Mouse (Mus musculus) neural tube, embryonic 11.5 days (tissue): ENCODE data around the gene Ap1m2. TPM values are rescaled to one million over a fixed set of nuclear protein-coding genes. Genes with fewer than 3 reads are reported as not detected.
"Not testable (repeated sequence)": the region's sequence is repeated elsewhere in the genome, so short reads cannot be mapped to it uniquely, and the experiment has no call there.

ENCODE experiments used
- ATAC-seq: fragments of 200-750 bp; cut with Nextera tagmentation; 2 replicates; pipeline ENCODE4 v1.8.0; 2017; ENCODE audit warnings: moderate number of reproducible peaks, mild to moderate bottlenecking, moderate TSS enrichment, moderate library complexity; ENCODE audit not compliant: insufficient read depth, low FRiP score, low TSS enrichment
- DNase-seq: peaks from one replicate; pipeline ENCODE4 v3.0.0-alpha.2; 2015; ENCODE audit warnings: low spot score
- H3K27ac ChIP-seq: fragments of 300-500 bp; sonication (generic); 2 replicates; pipeline ENCODE4 v1.5.1; 2014; ENCODE audit warnings: low read depth, mild to moderate bottlenecking, low read length
- H3K27me3 ChIP-seq: fragments of 300-500 bp; sonication (generic); 2 replicates; pipeline ENCODE4 v1.6.1; 2014; ENCODE audit warnings: mild to moderate bottlenecking, low read length, mixed read lengths; ENCODE audit not compliant: control insufficient read depth, insufficient read depth
- H3K36me3 ChIP-seq: fragments of 300-500 bp; sonication (generic); 2 replicates; pipeline ENCODE4 v1.6.1; 2014; ENCODE audit warnings: mild to moderate bottlenecking, low read length, moderate library complexity, mixed read lengths; ENCODE audit not compliant: control insufficient read depth, insufficient read depth
- H3K4me1 ChIP-seq: fragments of 300-500 bp; sonication (generic); 2 replicates; pipeline ENCODE4 v1.6.1; 2014; ENCODE audit warnings: low read length, mixed read lengths; ENCODE audit not compliant: control insufficient read depth, insufficient read depth
- H3K4me2 ChIP-seq: fragments of 300-500 bp; sonication (generic); 2 replicates; pipeline ENCODE4 v1.6.1; 2014; ENCODE audit warnings: low read depth, mild to moderate bottlenecking, moderate library complexity
- H3K4me3 ChIP-seq: fragments of 300-500 bp; sonication (generic); 2 replicates; pipeline ENCODE4 v1.5.1; 2014; ENCODE audit warnings: low read depth, low read length
- H3K9ac ChIP-seq: fragments of 300-500 bp; sonication (generic); 2 replicates; pipeline ENCODE4 v1.6.1; 2014; ENCODE audit warnings: mild to moderate bottlenecking, low read length
- H3K9me3 ChIP-seq: fragments of 300-500 bp; sonication (generic); 2 replicates; pipeline ENCODE4 v1.6.1; 2016; ENCODE audit warnings: low read length; ENCODE audit not compliant: control insufficient read depth
- WGBS: fragments of 180-500 bp; shearing (Covaris S2); extraction: QIAGEN DNeasy Blood & Tissue Kit; methylation state at CpG from one replicate; pipeline ENCODE4 v1.1.7; 2014; 5-methylcytosine and 5-hydroxymethylcytosine counted together
- polyA plus RNA-seq: library from polyadenylated mRNA; unstranded; fragments of >200 nt; fragmentation: Nextera tagmentation; extraction: Ambion mirVana; gene quantifications from 2 replicates; pipeline ENCODE4 v1.2.1, GENCODE M21; 2014

Gene Ap1m2
- polyA plus RNA-seq, 1 experiment from 2014 or later, result 2.7 TPM

- Histone ChIP-seq H3K4me3 (peak overlapping the region; percentile 81), H3K27ac (no peak overlapping the region), H3K9me3 (no peaks in the 10 kb centered on the region), H3K27me3 (no peaks in the 10 kb centered on the region), H3K4me2 (peak overlapping the region; percentile 77), H3K9ac (peak overlapping the region; percentile 85), H3K4me1 (peaks cover 10% of the 10 kb centered on the region; the same call in 1 of the 2 replicates), H3K36me3 (peaks cover 4% of the 10 kb centered on the region)
- DNase-seq, result no peak
- WGBS, result 8% methylated on average over 11 of the region's 11 CpGs
- ATAC-seq, result peak; percentile 38
Measured at GRCm38 (mm10) chr9:21265611-21266010, 46.5 kb downstream of the Ap1m2 start.

- DNase-seq, result peak; percentile 99
- ATAC-seq, result peak; percentile 96
- H3K27me3 ChIP-seq, result no peaks in the 10 kb centered on the region
- peak within 1 kb of the TSS; percentile 81 for H3K4me3 ChIP-seq
- H3K4me1 ChIP-seq, result peaks cover 10% of the 10 kb centered on the region; the same call in 1 of the 2 replicates
- H3K36me3 ChIP-seq, result no peaks in the 10 kb centered on the region; the same call in 1 of the 2 replicates
- H3K4me2 ChIP-seq, result peak within 1 kb of the TSS; percentile 77
- no peaks in the 10 kb centered on the region for H3K9me3 ChIP-seq
- peak within 1 kb of the TSS; percentile 85 for H3K9ac ChIP-seq
- 0% methylated on average over 49 of the region's 49 CpGs for WGBS
- peak within 1 kb of the TSS; percentile 58 for H3K27ac ChIP-seq
Measured at GRCm38 (mm10) chr9:21265000-21265561, 47.1 kb downstream of the Ap1m2 start, which contains the start of gene Atg4d. Gene Atg4d, plus strand, starts transcription at chr9:21265293.

DNA sequence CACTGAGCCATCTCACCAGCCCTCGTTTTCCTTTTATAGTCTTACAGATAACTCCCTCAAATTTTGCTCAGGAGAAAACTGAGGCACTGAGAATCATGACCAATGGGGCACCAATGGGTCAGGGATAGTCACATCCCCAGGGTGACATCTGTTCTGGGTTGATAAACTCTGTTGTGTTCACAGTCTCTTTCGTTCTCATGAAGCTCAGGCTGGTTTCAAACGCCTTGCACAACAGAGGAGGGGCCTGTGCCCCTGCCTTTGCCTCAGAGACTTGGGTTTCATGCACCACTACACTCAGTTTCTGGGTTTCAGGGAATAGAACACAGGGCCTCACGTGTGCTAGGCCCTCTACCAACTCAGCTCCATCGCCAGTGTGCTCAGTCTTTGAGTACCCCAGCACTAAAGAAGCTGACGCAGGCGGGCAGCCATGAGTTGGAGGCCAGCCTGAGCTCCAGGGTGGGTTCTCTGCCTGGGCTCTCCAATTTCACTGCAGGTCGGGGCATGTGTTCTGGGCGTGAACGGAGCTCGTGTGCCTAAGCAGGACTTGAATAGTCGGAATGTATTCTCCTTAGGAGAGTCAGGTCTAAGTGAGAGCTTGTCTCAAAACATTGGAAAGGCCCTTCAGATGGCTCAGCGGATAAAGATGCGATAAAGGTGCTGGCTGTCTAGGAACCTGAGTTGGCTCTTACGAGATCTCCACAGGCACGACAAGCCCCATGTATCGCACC is 47.7 kb downstream of the Ap1m2 start:
- H3K4me1 ChIP-seq, result peaks cover 10% of the 10 kb centered on the region; the same call in 1 of the 2 replicates
- no peaks in the 10 kb centered on the region for H3K9me3 ChIP-seq
- 0 out of 2 replicates have a peak, but pooled peaks have one; percentile 20 for ATAC-seq
- 18% methylated on average over 17 of the region's 17 CpGs for WGBS
- H3K36me3 ChIP-seq, result no peaks in the 10 kb centered on the region; the same call in 1 of the 2 replicates
- no peak for DNase-seq
- H3K4me2 ChIP-seq, result peak overlapping the region; percentile 56
- peak overlapping the region; percentile 45 for H3K9ac ChIP-seq
- no peaks in the 10 kb centered on the region for H3K27me3 ChIP-seq
- H3K27ac ChIP-seq, result peak overlapping the region; percentile 58
- H3K4me3 ChIP-seq, result peak overlapping the region; percentile 81

GRCm38 (mm10) chr9:21261831-21262230 is 50.3 kb downstream of the Ap1m2 start:
- WGBS, result 79% methylated on average over 2 of the region's 2 CpGs
- Histone ChIP-seq H3K4me2 (no peak overlapping the region), H3K4me1 (peaks cover 10% of the 10 kb centered on the region; the same call in 1 of the 2 replicates), H3K4me3 (no peak overlapping the region), H3K9ac (no peak overlapping the region), H3K9me3 (no peaks in the 10 kb centered on the region), H3K36me3 (no peaks in the 10 kb centered on the region), H3K27ac (no peak overlapping the region), H3K27me3 (no peaks in the 10 kb centered on the region)
- ATAC-seq (no peak), DNase-seq (no peak)

GRCm38 (mm10) chr9:21260491-21261040 is 51.6 kb downstream of the Ap1m2 start:
- Histone ChIP-seq H3K9ac (no peak overlapping the region), H3K4me1 (peaks cover 4% of the 10 kb centered on the region; the same call in 1 of the 2 replicates), H3K9me3 (no peaks in the 10 kb centered on the region), H3K4me3 (no peak overlapping the region), H3K36me3 (no peaks in the 10 kb centered on the region), H3K4me2 (no peak overlapping the region), H3K27me3 (no peaks in the 10 kb centered on the region), H3K27ac (no peak overlapping the region)
- no peak for DNase-seq
- no peak for ATAC-seq
- 87% methylated on average over 6 of the region's 6 CpGs for WGBS

DNA sequence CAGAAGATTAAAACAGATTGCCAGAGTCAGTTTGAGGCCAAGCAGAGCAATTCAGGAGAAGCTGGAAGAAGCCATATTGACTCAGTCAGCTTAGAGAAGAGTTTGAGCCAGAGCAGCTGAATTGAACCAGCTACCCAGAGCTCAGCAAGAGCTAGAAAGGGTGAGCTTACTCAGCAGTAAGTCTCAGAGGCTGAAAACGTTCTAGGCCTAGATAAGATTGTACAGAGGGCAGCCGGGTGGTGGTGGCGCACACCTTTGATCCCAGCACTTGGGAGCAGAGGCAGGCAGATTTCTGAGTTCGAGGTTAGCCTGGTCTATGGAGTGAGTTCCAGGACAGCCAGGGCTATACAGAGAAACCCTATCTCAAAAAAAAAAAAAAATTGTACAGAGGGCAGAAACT is 55.8 kb downstream of the Ap1m2 start:
- not testable (repeated sequence) for H3K4me1 ChIP-seq, H3K4me3 ChIP-seq, H3K9ac ChIP-seq, H3K27me3 ChIP-seq, H3K27ac ChIP-seq, ATAC-seq, H3K9me3 ChIP-seq, H3K36me3 ChIP-seq, DNase-seq, H3K4me2 ChIP-seq
- WGBS, result 74% methylated on average over 4 of the region's 4 CpGs

DNA sequence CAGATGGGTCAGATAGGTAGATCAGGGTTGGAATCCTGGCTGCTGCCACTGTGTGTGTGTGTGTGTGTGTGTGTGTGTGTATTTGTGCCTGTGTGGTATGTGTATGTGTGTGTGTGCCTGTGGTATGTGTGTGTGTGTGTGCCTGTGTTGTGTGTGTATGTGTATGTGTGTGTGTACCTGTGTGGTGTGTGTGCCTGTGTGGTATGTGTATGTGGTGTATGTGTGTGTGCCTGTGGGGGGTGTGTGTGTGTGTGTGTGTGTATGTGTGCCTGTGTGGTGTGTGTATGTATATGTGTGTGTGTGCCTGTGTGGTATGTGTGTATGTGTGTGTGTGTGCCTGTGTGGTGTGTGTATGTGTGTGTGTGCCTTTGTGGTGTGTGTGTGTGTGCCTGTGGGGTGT is 57.4 kb downstream of the Ap1m2 start:
- no peak for DNase-seq
- no peak for ATAC-seq
- Histone ChIP-seq H3K27ac (no peak overlapping the region), H3K36me3 (no peaks in the 10 kb centered on the region), H3K4me3 (no peak overlapping the region), H3K27me3 (peaks cover 18% of the 10 kb centered on the region), H3K9ac (no peak overlapping the region), H3K4me2 (no peak overlapping the region), H3K9me3 (no peaks in the 10 kb centered on the region), H3K4me1 (no peaks in the 10 kb centered on the region)

- no peak for DNase-seq
- H3K9me3 ChIP-seq, result no peaks in the 10 kb centered on the region
- WGBS, result 70% methylated on average over 13 of the region's 13 CpGs
- no peak overlapping the region for H3K9ac ChIP-seq
- ATAC-seq, result no peak
- H3K36me3 ChIP-seq, result no peaks in the 10 kb centered on the region
- no peak overlapping the region for H3K27ac ChIP-seq
- no peak overlapping the region for H3K4me2 ChIP-seq
- peaks cover 5% of the 10 kb centered on the region; the same call in 1 of the 2 replicates for H3K4me1 ChIP-seq
- no peak overlapping the region for H3K4me3 ChIP-seq
- H3K27me3 ChIP-seq, result peaks cover 48% of the 10 kb centered on the region
Measured at GRCm38 (mm10) chr9:21251116-21251735, 60.9 kb downstream of the Ap1m2 start.
